Mouse (Mus musculus): Measurements from ENCODE around the gene Gcn1l1. TPM values are rescaled to one million over a fixed set of nuclear protein-coding genes. Genes with fewer than 3 reads are reported as not detected.
A peak's percentile ranks its signal among the peaks of the same experiment; 100 is the strongest.

Gcn1l1 gene
- total and polyA plus RNA-seq, 3 experiments, result 18.2 to 81.9 (median 62.9) TPM

- Histone ChIP-seq H3K4me3 (replicated peaks in 1 of 3; ENCODE audit: low read depth in 2 of 3, low read length in 2 of 3, poor library complexity in 1 of 3) (no peak overlapping the region), H3K27ac (ENCODE audit: insufficient read depth, low read depth) (no peak overlapping the region)
- no peak for DNase-seq (ENCODE audit: extremely low read depth)
Observed at GRCm38 (mm10) chr5:115626237-115626886, 61.3 kb downstream of the Gcn1l1 start.

GRCm38 (mm10) chr5:115628083-115628482 lies 63.0 kb downstream of the Gcn1l1 start:
- in situ Hi-C loops (cut with MboI; ENCODE audit: low pct_ligation_motif_present, low pct_unique_long_range_greater_than_20kb, low sequenced_read_pairs), result no loop called here
- no peaks in the 10 kb centered on the region for H3K9me3 ChIP-seq (replicated peaks; ENCODE audit: low read length)
- dilution Hi-C loops (cut with MboI; ENCODE audit: extremely low pct_ligation_motif_present, extremely low pct_unique_long_range_greater_than_20kb, low sequenced_read_pairs), result no loop called here
- no peaks in the 10 kb centered on the region for H3K27me3 ChIP-seq (replicated peaks)
- peaks cover 24 to 58% of the 10 kb centered on the region in 2 experiments for H3K4me1 ChIP-seq (ENCODE audit: control insufficient read depth in 1 of 2, insufficient read depth in 2 of 2)
- H3K4me2 ChIP-seq (ENCODE audit: insufficient read depth, low read depth, poor library complexity, severe bottlenecking), result peak overlapping the region; percentile 68
- no peak for DNase-seq (ENCODE audit: extremely low read depth)
- peaks cover 0 to 5% of the 10 kb centered on the region in 2 experiments for H3K36me3 ChIP-seq (replicated peaks in 1 of 2; ENCODE audit: control insufficient read depth in 1 of 2, insufficient read depth in 1 of 2, low read length in 1 of 2)
- no peak overlapping the region for H3K4me3 ChIP-seq (replicated peaks in 1 of 3; ENCODE audit: low read depth in 2 of 3, low read length in 2 of 3, poor library complexity in 1 of 3)
- H3K79me2 ChIP-seq (replicated peaks; ENCODE audit: control insufficient read depth, extremely low read depth, insufficient read depth, poor library complexity, severe bottlenecking), result peaks cover 13% of the 10 kb centered on the region
- no peak overlapping the region for H3K9ac ChIP-seq (ENCODE audit: insufficient read depth, low read depth)
- TF ChIP-seq UBTF (IDR thresholded peaks at IDR 0.05; ENCODE audit: low read depth, low read length) (no peak), MAFK (IDR thresholded peaks at IDR 0.05; ENCODE audit: insufficient replicate concordance, low read length) (0 out of 2 replicates have a peak, but pooled peaks have one; percentile 47), ZKSCAN1 (IDR thresholded peaks at IDR 0.05; ENCODE audit: borderline replicate concordance, low read depth, low read length) (no peak), BHLHE40 (IDR thresholded peaks at IDR 0.05; ENCODE audit: low read depth, low read length) (peak; percentile 89), EP300 (IDR thresholded peaks at IDR 0.05; ENCODE audit: low read length) (peak; percentile 45; the same call in 1 of the 2 replicates), IRF4 (IDR thresholded peaks at IDR 0.05; ENCODE audit: low read depth, low read length) (0 out of 2 replicates have a peak, but pooled peaks have one; percentile 30), ETS1 (conservative IDR thresholded peaks at IDR 0.05; ENCODE audit: low read depth, low read length) (peak; percentile 13; the same call in 1 of the 2 replicates)
- no peak overlapping the region for H3K27ac ChIP-seq (ENCODE audit: insufficient read depth, low read depth)

More at GRCm38 (mm10) chr5:115626237-115626886, 61.3 kb downstream of the Gcn1l1 start:
- H3K9ac ChIP-seq (ENCODE audit: insufficient read depth, low read depth), result no peak overlapping the region
- H3K27me3 ChIP-seq (replicated peaks), result no peaks in the 10 kb centered on the region
- TF ChIP-seq ZNF384 (IDR thresholded peaks at IDR 0.05; ENCODE audit: low read depth, low read length) (no peak), SMC3 (IDR thresholded peaks at IDR 0.05; ENCODE audit: low read depth, low read length) (no peak), TBP (conservative IDR thresholded peaks at IDR 0.05; ENCODE audit: low read depth, low read length) (no peak)
- peaks cover 8 to 17% of the 10 kb centered on the region in 2 experiments for H3K36me3 ChIP-seq (replicated peaks in 1 of 2; ENCODE audit: control insufficient read depth in 1 of 2, insufficient read depth in 1 of 2, low read length in 1 of 2)
- dilution Hi-C loops (cut with MboI; ENCODE audit: extremely low pct_ligation_motif_present, extremely low pct_unique_long_range_greater_than_20kb, low sequenced_read_pairs), result no loop called here
- H3K4me2 ChIP-seq (ENCODE audit: insufficient read depth, low read depth, poor library complexity, severe bottlenecking), result no peak overlapping the region
- H3K79me2 ChIP-seq (replicated peaks; ENCODE audit: control insufficient read depth, extremely low read depth, insufficient read depth, poor library complexity, severe bottlenecking), result no peaks in the 10 kb centered on the region
- no peaks in the 10 kb centered on the region for H3K9me3 ChIP-seq (replicated peaks; ENCODE audit: low read length)
- H3K4me1 ChIP-seq (ENCODE audit: control insufficient read depth in 1 of 2, insufficient read depth in 2 of 2), result peaks cover 22 to 57% of the 10 kb centered on the region in 2 experiments
- in situ Hi-C loops (cut with MboI; ENCODE audit: low pct_ligation_motif_present, low pct_unique_long_range_greater_than_20kb, low sequenced_read_pairs), result no loop called here

- in situ Hi-C loops (cut with MboI; ENCODE audit: low pct_ligation_motif_present, low pct_unique_long_range_greater_than_20kb, low sequenced_read_pairs), result no loop called here
- no peak for TF ChIP-seq POLR2AphosphoS2 (IDR thresholded peaks at IDR 0.05; ENCODE audit: low read depth, low read length)
- TF ChIP-seq JUND (conservative IDR thresholded peaks at IDR 0.05; ENCODE audit: low read depth, low read length), result 0 out of 2 replicates have a peak, but pooled peaks have one; percentile 28
- TF ChIP-seq JUN (IDR thresholded peaks at IDR 0.05; ENCODE audit: insufficient read depth, low read depth, low read length), result peak; percentile 47; the same call in 1 of the 2 replicates
- TF ChIP-seq UBTF (IDR thresholded peaks at IDR 0.05; ENCODE audit: low read depth, low read length), result no peak
- TF ChIP-seq E2F4 (IDR thresholded peaks at IDR 0.05; ENCODE audit: insufficient replicate concordance, low read depth, low read length), result no peak
- 0 out of 2 replicates have a peak, but pooled peaks have one; percentile 50 for TF ChIP-seq MYC (IDR thresholded peaks at IDR 0.05; ENCODE audit: low read depth, low read length)
- peak; percentile 78 for TF ChIP-seq ETS1 (conservative IDR thresholded peaks at IDR 0.05; ENCODE audit: low read depth, low read length)
- TF ChIP-seq EP300 (IDR thresholded peaks at IDR 0.05; ENCODE audit: low read length), result peak; percentile 83
- peak; percentile 39; the same call in 1 of the 2 replicates for TF ChIP-seq TCF12 (IDR thresholded peaks at IDR 0.05; ENCODE audit: low read depth, low read length)
- TF ChIP-seq IRF4 (IDR thresholded peaks at IDR 0.05; ENCODE audit: low read depth, low read length), result peak; percentile 87
- TF ChIP-seq KAT2A (IDR thresholded peaks at IDR 0.05; ENCODE audit: insufficient replicate concordance, low read length), result 0 out of 2 replicates have a peak, but pooled peaks have one; percentile 47
- TF ChIP-seq SIN3A (IDR thresholded peaks at IDR 0.05; ENCODE audit: low read length), result peak; percentile 65; the same call in 1 of the 2 replicates
- peak; percentile 80 for TF ChIP-seq BHLHE40 (IDR thresholded peaks at IDR 0.05; ENCODE audit: low read depth, low read length)
- TF ChIP-seq RCOR1 (conservative IDR thresholded peaks at IDR 0.05; ENCODE audit: low read depth, low read length), result peak; percentile 58; the same call in 1 of the 2 replicates
- TF ChIP-seq MEF2A (IDR thresholded peaks at IDR 0.05; ENCODE audit: borderline replicate concordance, low read depth, low read length), result peak; percentile 72; the same call in 1 of the 2 replicates
- TF ChIP-seq MAZ (IDR thresholded peaks at IDR 0.05; ENCODE audit: low read depth, low read length), result 0 out of 2 replicates have a peak, but pooled peaks have one; percentile 30
- no peak for TF ChIP-seq POLR2A (IDR thresholded peaks at IDR 0.05; ENCODE audit: low read depth, low read length)
Observed at GRCm38 (mm10) chr5:115629672-115630071, 64.6 kb downstream of the Gcn1l1 start.

More at GRCm38 (mm10) chr5:115629672-115630071, 64.6 kb downstream of the Gcn1l1 start:
- Histone ChIP-seq H3K27ac (ENCODE audit: insufficient read depth, low read depth) (no peak overlapping the region), H3K36me3 (replicated peaks in 1 of 2; ENCODE audit: control insufficient read depth in 1 of 2, insufficient read depth in 1 of 2, low read length in 1 of 2) (peaks cover 0 to 9% of the 10 kb centered on the region in 2 experiments), H3K79me2 (replicated peaks; ENCODE audit: control insufficient read depth, extremely low read depth, insufficient read depth, poor library complexity, severe bottlenecking) (peaks cover 29% of the 10 kb centered on the region), H3K4me1 (ENCODE audit: control insufficient read depth in 1 of 2, insufficient read depth in 2 of 2) (peaks cover 30 to 60% of the 10 kb centered on the region in 2 experiments), H3K9ac (ENCODE audit: insufficient read depth, low read depth) (no peak overlapping the region), H3K27me3 (replicated peaks) (no peaks in the 10 kb centered on the region), H3K9me3 (replicated peaks; ENCODE audit: low read length) (no peaks in the 10 kb centered on the region), H3K4me2 (ENCODE audit: insufficient read depth, low read depth, poor library complexity, severe bottlenecking) (peak overlapping the region; percentile 68), H3K4me3 (replicated peaks in 1 of 3; ENCODE audit: low read depth in 2 of 3, low read length in 2 of 3, poor library complexity in 1 of 3) (no peak overlapping the region)
- dilution Hi-C loops (cut with MboI; ENCODE audit: extremely low pct_ligation_motif_present, extremely low pct_unique_long_range_greater_than_20kb, low sequenced_read_pairs), result no loop called here
- peak; percentile 75 for DNase-seq (ENCODE audit: extremely low read depth)
